Mouse (Mus musculus) heart, adult 18-20 months (tissue): Measurements from ENCODE around the gene Gm10203. TPM values are rescaled to one million over a fixed set of nuclear protein-coding genes. Genes with fewer than 3 reads are reported as not detected.
"Not testable (repeated sequence)": the region's sequence is repeated elsewhere in the genome, so short reads cannot be mapped to it uniquely, and the experiment has no call there.

Experiments used
- DNase-seq, 2 experiments: peaks; one replicate each; pipeline ENCODE4 v3.0.0; 2021 to 2022; ENCODE audit warnings: mixed read lengths in 1 of 2
- total RNA-seq, 2 experiments: library from RNA; stranded (reverse); gene quantifications; 2 replicates each; pipeline ENCODE4 v1.2.3; 2021

The Gm10203 gene
- total RNA-seq, 2 experiments from 2014 or later = not detected

DNA sequence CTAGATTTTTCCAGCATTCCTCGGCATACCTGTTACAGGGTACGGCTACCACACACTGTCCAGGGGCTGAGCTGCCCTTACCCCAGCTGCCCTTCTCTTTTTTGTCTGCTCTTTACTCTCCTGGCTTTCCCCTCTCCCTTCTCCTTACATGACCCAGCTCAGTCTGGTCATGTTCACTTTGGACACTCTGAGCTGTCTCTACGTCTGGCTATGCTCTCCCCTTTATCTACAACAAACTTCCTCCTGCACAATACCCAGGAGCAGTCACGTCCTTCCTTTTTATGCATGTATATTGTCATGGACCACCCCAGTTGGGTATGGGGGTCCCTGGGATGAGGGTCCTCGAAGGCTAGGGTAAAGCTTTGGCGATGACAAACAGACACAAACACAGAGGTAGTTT is 5.7 kb downstream of the Gm10203 start:
- no peak for DNase-seq

DNA sequence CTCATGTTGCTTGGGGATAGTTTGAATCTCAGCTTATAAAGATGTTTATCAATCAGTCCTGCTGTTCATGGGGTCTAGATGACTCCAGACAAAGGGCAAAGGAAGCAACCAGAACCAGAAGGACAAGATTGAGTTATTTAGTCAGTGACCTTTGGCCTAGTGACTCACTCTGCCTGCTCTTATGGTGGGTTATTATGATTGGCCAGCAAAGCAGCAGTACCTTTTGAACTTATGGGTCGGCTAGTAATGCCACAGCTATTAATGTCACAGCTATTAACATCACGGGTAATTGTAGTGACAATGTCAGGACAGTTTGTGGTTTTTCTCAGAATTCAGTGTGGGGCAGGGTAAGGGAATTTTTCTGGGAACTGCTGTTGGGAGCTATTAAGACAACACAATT is 8.0 kb downstream of the Gm10203 start:
- DNase-seq = no peak

DNA sequence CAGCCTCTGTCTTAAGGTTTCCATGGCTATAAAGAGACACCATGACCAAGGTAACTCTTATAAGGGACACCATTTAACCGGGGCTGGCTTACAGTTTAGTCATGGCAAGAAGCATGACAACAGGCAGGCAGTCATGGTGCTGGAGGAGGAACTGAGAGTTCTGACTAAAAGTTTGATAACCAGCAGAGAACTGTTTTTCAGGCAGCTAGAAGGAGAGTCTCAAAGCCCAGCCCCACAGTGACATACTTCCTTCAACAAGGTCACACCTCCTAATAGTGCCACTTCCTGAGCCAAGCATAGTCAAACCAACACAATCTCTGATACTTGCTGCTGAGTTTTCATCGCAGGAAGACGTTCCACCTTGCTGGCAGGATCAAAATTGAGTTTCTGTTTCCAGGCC is 9.0 kb downstream of the Gm10203 start:
- DNase-seq = no peak

DNA sequence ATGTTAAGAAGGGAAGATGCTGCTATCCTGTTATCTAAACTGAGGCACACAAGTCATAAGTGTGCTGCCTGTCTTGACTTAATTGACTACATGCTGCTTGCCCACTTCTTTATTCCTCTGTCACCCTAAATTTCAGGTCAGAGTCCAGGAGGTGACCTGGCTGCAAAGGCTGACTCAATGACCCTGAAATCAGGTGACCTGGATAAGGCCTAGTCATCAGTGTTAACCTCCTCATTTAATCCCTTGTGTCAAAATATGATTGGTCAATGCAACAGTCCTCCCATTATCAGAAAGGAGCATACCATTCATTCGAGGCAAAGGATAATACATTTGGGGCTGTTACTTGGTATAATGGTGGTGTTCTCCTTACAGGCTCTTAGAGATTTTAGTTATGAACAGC is 9.5 kb downstream of the Gm10203 start, which contains the start of gene Etfbkmt:
Etfbkmt (plus strand) TSS at position 379 of the 400 bp plus-strand sequence.
- DNase-seq = no peak

DNA sequence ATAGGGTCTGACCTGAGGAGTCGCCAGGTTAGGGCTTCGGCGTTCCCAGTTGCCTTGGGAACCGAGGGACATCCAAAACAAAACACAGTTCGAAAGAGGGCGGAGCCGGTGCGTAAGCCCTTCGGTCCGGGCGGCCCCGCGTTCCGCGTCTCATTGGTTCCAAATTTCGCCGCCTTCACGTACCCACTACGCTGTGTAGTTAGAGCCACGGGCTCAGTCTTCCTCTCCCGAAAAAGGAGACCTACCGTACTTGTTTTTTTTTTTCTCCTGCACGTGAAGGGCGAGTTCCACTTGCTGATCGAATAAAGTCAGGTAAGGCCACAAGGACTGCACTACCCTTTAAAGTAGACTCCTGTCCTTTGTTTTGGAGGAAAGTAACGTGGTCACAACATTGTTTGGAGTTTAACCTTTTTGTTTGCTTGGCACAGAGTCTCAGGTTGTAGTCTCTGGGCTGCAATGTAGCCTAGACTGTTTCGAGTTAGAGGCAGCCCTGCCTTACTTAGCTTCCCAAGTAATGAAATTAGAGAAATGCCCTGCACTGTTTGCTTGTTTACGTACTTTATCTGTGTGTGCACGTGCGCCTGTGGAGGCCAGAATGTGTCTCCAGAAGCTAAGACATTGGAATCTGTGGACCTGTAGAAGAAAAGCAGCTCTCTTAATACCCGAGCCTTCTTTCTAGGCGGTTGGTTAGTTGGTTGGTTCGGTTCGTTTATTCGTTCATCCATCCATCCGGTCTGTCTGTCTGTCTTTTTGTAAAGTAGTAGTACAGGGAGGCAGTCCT is 11.6 kb downstream of the Gm10203 start:
- peak; percentile 89 to 93 for DNase-seq

DNA sequence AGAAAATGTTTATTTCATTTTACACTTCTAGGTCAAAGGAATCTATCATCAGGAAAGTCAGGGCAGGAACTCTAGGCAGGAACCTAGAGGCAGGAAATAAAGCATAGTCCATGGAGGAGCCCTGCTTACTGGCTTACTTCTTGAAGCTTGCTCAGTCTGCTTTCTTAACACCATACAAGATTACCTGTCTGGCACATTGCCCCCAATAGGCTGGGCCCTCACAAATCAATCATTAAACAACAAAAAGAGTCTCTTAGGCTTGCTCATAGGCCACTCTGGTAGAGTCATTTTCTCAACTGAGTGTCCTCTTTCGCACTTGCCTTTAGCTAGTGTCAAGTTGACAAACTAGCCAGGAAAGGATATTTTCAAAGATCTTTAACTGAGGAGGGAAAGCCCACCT is 15.2 kb downstream of the Gm10203 start:
- no peak for DNase-seq

DNA sequence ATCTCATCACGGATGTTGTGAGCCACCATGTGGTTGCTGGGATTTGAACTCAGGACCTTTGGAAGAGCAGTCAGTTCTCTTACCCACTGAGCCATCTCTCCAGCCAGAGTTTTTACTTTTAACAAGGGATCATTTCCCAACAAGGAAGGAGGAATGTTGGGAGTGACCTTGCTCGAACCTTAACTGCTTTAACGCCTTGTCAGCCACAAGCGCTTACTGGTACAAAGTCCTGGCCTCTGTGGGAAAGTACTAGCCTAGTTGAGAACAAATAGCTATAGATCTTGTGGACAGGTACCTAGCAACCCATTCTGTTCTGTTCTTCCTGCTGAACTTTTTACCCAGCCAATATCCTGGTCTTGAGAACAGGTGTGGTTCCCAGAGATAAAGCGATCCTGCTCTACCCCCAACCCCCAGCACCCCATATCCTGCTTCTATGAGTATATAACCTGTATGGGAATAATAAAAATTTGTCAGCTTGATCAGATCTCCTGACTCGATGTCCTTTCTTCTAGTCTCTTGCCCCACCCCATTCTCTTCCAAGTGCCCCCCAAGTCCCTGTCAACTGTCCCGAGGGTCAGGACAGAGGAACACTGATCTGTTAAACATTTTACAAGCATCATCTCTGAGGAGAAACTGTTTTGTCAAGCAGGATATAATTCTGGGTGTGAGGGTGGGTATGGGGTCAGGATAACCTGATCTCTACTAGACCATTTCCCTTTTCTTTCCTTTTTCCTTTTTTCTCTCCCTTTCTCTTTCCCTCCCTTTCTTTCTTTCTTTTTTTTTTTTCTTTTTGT is 18.7 kb downstream of the Gm10203 start:
- no peak for DNase-seq

DNA sequence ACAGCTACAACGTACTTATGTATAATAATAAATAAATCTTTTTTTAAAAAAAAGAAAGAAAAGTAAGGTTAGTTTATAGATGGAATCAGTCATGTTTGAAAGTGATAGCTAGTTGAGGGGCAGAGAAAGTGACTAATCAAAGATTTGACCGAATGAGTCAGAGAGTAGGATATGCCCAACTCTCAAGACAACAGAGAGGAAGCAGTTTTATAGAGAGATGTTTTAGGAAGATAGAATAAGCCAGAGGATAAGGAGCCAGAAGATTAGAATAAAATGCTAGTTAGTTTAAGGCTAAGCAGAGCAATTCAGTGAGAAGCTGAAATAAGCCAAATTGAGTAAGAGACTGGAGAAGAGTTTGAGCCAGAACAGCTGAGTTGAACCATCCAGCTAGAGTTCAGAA is 22.1 kb downstream of the Gm10203 start:
- DNase-seq = no peak

DNA sequence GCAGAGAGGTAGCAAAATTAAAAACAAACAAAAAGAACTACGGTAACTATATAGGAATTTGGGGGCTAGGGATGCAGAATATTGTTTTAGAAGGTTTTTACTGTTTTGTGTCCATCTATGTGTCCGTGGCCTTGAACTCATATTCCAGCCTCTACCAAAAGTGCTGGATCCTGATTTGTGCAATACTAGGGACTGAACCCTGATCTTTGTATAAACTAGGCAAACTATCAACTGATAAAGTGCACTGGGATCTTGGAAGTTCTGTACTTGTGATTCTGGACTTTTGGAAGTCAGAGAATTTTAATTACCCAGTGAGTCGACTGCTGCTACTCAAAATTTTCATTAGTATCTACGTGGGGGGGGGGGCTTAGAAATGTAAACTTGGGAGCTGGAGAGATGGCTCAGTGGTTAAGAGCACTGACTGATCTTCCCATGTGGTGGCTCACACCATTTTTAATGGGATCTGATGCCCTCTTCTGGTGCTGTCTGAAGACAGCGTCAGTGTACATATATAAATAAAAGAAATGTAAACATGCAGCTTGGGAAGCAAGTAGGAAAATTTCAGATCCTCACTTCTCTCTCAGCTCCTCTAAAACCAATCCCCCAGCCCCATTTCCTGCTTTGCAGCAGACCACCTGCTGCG is 23.6 kb downstream of the Gm10203 start:
- DNase-seq = no peak

DNA sequence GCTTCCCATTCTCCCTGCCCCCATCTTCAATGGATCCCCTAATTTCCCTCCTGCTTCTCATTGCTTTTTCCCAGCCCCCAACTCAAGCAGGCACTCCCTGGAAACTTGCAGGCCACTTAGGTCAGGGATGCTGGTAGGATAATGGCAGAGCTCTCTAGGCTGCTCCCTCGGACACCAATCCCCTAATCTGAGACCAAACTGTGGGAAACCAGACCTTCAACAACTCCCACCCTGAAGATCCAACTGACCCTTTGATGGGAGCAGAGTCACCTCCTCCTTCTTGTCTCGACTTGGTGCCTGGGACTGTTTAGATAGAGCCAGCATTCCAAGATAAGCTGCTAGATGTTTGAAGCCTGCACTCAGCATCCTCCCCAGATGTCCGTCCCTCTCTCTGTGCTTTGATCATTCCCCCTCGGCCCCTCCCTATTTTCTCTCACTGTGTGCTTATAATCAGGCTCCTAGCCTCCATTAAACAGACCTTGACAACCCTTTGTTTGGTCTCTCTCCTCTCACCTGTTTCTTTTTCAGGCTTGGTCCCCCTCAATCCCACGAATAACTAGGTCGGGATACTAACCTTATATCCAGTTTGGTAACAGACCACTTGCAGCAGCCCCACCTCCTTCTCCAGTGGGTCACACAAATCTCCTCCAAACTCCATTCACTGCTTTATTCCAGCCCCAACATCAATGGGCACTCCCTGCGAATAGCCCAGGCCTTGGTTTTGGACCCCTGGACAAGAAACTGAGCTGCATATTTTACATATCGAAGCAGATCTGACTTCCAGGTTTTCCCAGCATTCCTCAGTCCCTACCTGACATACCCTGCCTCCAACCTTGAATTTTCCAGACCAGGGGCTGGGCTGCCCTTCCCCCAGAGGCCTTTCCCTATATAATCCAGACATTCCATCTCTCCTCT is 24.4 kb downstream of the Gm10203 start:
- DNase-seq = no peak

DNA sequence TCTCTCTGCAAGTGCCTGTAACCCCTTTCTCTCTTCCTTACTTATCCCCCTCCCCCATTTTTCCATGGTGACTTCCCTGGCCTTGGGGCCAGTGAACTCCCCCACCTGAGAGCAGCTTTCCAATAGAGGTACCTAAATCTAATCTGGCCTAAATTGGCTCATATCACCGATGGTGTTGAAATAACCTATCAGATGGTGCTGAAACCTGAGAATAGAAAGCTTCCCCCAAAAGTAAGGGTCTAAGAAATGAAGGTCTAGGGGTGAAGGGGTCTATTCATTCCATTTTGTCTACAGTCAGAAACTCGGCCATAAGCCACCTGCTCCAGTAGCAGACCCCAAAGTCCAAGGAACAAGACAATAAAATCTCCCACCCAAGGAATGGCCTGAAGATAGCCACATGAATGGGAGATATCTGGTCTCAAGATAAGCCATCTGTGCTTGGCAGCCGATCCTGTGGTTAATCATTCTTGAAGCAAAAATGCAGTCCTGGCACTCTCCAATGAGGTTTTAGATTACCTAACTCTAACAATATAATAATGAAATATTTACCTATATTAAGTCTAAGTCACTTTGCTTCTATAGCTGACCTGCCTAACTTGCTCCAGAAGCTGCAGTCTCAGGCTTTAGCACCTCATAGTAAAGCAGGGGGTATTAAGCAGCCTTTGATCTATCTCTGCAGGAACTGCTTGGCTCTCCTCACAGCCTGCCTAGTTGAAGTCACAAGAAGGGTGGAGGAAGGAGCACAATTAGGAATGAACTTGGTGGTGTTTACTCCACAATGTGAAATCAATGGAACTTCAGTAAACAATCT is 25.3 kb downstream of the Gm10203 start:
- DNase-seq = peak; percentile 26 to 41

DNA sequence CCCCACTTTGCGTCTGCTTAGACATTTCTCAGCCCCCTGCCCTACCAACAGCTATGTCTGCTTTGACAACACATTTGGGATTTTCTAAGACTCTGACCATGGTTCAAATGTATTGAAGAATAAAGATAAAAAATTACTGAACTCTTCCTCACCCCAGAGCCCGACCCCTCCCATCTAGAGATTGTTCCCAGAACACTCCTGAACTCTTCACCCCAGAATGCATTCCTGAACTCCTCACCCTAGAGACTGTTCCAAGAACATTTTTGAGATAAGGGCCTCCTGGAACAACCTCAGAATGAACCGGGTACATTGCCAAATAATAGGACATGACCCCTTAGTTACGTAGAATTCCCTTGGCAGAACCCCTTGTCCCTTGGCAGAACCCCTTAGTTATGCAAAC is 37.1 kb downstream of the Gm10203 start:
- peak; percentile 51 to 81 for DNase-seq

DNA sequence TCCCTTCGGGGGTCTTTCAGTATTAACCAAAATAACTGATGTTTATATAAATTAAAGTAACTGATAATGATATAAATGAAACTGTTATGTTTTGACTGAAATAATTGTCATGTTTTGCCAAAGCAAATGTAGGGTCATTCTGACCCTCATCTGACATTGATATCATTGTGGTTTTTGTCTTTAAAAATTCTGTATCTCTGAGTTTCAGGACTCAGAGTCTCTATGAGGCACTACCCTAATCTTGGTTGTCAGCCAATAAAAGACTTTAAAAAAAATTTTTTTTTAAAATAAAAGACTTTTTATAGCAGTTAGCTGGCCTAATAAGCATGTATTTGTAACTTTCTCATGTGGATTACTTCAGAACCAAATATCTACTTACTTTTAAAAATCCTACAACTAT is 37.7 kb downstream of the Gm10203 start:
- no peak for DNase-seq

DNA sequence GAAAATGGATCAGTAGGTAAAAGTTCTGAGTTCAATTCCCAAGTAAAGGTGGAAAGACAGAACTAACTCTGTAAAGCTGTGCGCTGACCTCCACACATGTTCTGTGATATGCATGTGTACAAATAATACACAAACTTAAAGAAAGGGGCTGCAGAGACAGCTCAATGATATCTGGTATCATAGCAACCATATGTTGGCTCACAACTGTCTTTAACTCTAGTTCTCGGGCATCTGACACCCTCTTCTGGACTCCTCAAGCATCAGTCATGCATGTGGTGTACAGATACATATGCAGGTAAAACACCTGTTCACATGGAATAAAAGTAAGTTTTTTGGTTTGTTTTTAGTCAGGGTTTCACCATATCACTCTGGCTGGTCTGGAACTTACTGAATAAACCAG is 38.5 kb downstream of the Gm10203 start:
- DNase-seq = no peak

DNA sequence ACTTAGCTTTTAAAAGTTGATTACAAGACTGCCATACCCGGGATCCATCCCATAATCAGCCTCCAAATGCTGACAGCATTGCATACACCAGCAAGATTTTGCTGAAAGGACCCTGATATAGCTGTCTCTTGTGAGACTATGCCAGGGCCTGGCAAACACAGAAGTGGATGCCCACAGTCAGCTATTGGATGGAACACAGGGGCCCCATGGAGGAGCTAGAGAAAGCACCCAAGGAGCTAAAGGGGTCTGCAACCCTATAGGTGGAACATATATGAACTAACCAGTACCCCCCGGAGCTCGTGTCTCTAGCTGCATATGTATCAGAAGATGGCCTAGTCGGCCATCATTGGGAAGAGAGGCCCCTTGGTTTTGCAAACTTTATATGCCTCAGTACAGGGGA is 40.0 kb downstream of the Gm10203 start:
- not testable (repeated sequence) for DNase-seq

DNA sequence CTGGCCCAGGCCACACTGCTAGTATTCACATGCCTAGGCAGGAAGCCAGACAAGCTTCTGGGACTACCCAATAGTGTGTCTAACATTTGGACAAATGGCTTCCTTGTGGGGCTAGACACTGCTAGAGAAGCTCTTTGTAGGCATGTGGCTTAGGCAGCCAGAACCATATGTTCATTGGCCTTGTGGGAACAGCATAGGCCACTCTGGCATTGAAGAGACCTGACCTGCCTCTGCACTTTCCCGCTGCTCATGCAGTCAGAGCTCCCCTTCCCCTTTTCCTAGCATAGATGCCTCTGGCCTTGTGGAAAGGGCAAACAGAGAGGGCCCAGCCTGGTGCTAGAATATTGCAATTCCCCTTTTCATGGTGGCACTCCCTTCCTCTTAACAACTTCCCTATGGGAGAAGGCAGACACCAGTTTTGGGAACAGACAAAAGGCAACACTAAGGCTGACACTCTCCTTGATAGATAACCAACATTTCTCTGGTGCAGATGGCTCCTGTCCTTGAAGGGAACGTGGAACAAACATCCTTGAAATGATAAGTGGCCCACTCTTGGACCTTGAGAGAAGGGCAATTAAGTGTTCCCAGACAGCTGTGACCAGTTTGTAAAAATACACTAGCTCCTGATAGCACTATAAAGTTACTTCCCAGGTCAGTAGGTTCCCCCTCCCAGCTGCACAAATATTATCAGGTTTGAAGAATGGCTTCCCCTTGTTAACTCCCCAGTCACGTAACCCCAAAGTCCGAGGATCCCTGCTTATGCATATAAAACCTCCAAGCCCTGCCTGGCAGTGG is 44.1 kb downstream of the Gm10203 start:
- DNase-seq = peak; percentile 41 to 56

DNA sequence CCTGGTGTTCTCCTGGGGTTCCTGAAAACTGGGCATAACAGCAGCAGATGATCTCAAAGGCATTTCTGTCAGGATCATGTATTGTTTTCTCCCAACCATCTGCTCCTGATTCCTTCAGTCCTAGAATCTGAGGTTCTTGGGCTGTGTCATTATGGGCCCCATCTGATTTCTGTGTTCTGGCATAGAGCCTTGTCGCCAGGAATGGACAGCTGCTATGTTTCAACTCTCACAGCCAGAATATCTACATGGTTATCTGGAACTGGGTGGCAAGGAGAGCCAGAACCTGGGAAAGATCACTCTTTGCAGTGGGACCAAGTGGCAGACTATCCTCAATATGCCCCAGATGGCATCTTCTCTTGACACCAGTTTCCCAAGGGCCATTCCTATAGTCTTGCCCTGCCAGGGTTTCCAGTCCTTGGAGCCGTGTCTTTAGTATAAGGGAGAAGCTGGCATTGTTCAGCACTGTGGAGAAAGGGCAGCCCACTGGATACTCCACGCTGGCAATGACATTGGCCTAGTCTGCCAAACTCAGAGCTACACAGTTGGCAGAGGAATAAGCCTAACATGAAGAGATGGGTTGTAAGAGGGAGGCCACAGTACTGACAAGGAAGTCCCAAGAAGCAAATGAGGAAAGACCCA is 45.1 kb downstream of the Gm10203 start:
- DNase-seq = peak; percentile 71 to 78

DNA sequence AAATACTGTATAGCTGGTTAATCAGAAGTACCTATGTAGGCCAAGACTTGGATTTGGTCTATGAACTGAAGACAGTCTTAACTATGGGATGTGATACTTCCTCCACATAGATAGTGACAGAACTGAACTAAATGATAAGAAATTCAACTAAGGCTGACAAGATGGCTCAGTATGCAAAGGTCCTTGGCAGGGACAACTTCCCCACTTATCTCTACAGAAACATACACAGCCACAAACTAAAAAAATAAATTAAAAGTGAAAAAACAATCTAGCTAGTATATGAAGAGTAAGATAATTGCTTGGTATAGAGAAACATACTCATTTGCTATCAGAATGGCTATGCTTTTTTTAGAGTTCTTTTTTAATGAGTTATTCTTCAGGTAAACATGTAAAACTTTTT is 49.1 kb downstream of the Gm10203 start:
- no peak for DNase-seq
